Mouse (Mus musculus) forebrain, embryonic 13.5 days (tissue): Measurements from ENCODE around the gene Hcn3. TPM values are rescaled to one million over a fixed set of nuclear protein-coding genes. Genes with fewer than 3 reads are reported as not detected.
A peak's percentile ranks its signal among the peaks of the same experiment; 100 is the strongest.

Source experiments
- ATAC-seq: fragments of 200-750 bp; cut with Nextera tagmentation; 2 replicates; pipeline ENCODE4 v1.8.0; 2017
- H3K27ac ChIP-seq: fragments of 300-500 bp; sonication (generic); 2 replicates; pipeline ENCODE4 v1.5.1; 2015; ENCODE audit warnings: inconsistent platforms, mild to moderate bottlenecking, moderate library complexity
- H3K27me3 ChIP-seq: fragments of 300-500 bp; sonication (generic); 2 replicates; pipeline ENCODE4 v1.6.1; 2015; ENCODE audit warnings: mild to moderate bottlenecking, inconsistent platforms
- H3K36me3 ChIP-seq: fragments of 300-500 bp; sonication (generic); 2 replicates; pipeline ENCODE4 v1.6.1; 2015; ENCODE audit warnings: mild to moderate bottlenecking, inconsistent platforms; ENCODE audit not compliant: poor library complexity, severe bottlenecking
- H3K4me1 ChIP-seq: fragments of 300-500 bp; sonication (generic); 2 replicates; pipeline ENCODE4 v1.6.1; 2015; ENCODE audit warnings: inconsistent platforms
- H3K4me2 ChIP-seq: fragments of 300-500 bp; sonication (generic); 2 replicates; pipeline ENCODE4 v1.6.1; 2015; ENCODE audit warnings: inconsistent platforms, mild to moderate bottlenecking, moderate library complexity
- H3K4me3 ChIP-seq: fragments of 300-500 bp; sonication (generic); 2 replicates; pipeline ENCODE4 v1.5.1; 2015; ENCODE audit warnings: mild to moderate bottlenecking, inconsistent platforms
- H3K9ac ChIP-seq: fragments of 300-500 bp; sonication (generic); 2 replicates; pipeline ENCODE4 v1.6.1; 2015; ENCODE audit warnings: mild to moderate bottlenecking, inconsistent platforms
- H3K9me3 ChIP-seq: fragments of 300-500 bp; sonication (generic); replicated peaks from 2 replicates; pipeline ENCODE4 v1.6.1; 2016; ENCODE audit warnings: inconsistent platforms
- WGBS: fragments of 180-500 bp; shearing (Covaris S2); methylation state at CpG from one replicate; pipeline ENCODE4 v1.1.7; 2015; 5-methylcytosine and 5-hydroxymethylcytosine counted together
- polyA plus RNA-seq: library from polyadenylated mRNA; unstranded; fragments of >200 nt; fragmentation: Nextera tagmentation; extraction: Ambion mirVana; gene quantifications from 2 replicates; pipeline ENCODE4 v1.2.1, GENCODE M21; 2015

Hcn3 gene
- polyA plus RNA-seq, 1 experiment from 2014 or later, result 19.0 TPM

DNA sequence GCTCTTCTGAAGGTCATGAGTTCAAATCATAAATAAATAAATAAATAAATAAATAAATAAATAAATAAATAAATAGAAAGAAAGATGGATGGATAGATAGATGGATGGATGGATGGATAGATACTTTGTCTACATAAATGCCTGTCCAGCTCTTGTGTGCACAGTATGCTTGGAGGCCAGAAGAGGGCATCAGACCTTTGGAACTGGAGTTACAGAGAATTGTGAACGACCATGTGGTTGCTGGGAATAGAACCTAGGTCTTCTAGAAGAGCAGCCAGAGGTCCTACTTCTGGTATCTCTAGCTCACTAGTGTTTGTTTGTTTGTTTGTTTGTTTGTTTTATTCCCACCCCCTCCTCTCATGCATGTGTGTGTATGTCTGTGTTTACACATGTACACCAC, 33.4 kb upstream of the Hcn3 start:
- H3K27me3 ChIP-seq, result no peaks in the 10 kb centered on the region
- WGBS, result 44% methylated on average over 1 of the region's 1 CpGs
- H3K36me3 ChIP-seq, result peaks cover 6% of the 10 kb centered on the region; the same call in 1 of the 2 replicates
- no peak overlapping the region for H3K9ac ChIP-seq
- H3K9me3 ChIP-seq, result no peaks in the 10 kb centered on the region
- H3K4me2 ChIP-seq, result no peak overlapping the region
- peaks cover 11% of the 10 kb centered on the region for H3K4me1 ChIP-seq
- no peak overlapping the region for H3K27ac ChIP-seq
- no peak for ATAC-seq
- H3K4me3 ChIP-seq, result no peak overlapping the region

DNA sequence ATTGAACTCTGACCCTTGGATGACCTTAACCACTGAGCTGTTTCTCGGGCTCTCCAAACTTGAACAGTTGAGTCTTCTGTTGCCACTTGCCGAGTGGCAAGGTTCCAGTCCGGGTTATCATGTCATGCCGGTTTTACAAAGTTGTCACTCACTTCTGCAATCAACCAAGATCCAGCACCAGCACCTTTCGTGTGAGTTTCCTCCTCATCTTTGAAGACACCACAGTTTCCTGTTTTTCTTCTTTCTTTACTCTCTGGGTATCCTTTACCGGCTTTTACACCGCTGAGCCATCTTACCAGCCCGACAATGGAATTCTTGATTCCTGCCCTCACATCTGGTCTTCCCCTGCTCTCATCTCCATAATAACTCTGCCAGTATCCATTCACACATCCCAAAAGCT, 30.4 kb upstream of the Hcn3 start:
- no peak overlapping the region for H3K9ac ChIP-seq
- H3K9me3 ChIP-seq, result no peaks in the 10 kb centered on the region
- no peak for ATAC-seq
- no peak overlapping the region for H3K4me3 ChIP-seq
- H3K27me3 ChIP-seq, result no peaks in the 10 kb centered on the region
- WGBS, result 90% methylated on average over 8 of the region's 8 CpGs
- no peak overlapping the region for H3K4me2 ChIP-seq
- no peak overlapping the region for H3K27ac ChIP-seq
- H3K36me3 ChIP-seq, result peaks cover 15% of the 10 kb centered on the region; the same call in 1 of the 2 replicates
- peaks cover 12% of the 10 kb centered on the region; the same call in 1 of the 2 replicates for H3K4me1 ChIP-seq

DNA sequence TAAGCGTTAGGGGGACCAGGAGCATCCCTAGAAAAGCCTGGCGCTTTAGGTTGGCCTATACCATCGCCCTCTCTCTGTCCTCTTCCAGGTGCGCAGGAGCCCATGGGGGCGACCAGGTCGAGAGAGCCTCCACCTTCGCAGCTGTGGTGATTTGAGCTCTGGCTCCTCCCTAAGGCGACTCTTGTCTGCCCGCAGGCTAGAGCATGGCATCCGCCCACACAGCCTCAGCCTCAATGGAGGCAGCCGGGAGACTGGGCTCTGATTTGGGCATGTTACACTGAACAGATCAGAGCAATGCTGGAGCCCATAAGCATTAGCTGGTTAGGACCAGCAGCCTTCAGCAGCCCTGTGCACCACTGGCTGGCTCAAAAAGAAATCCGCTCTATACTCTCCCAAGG, 28.5 kb upstream of the Hcn3 start:
- H3K9me3 ChIP-seq, result no peaks in the 10 kb centered on the region
- H3K27ac ChIP-seq, result no peak overlapping the region
- peaks cover 24% of the 10 kb centered on the region for H3K4me1 ChIP-seq
- H3K4me3 ChIP-seq, result no peak overlapping the region
- WGBS, result 65% methylated on average over 12 of the region's 12 CpGs
- H3K27me3 ChIP-seq, result no peaks in the 10 kb centered on the region
- H3K9ac ChIP-seq, result peak overlapping the region; percentile 12; the same call in 1 of the 2 replicates
- ATAC-seq, result no peak
- H3K4me2 ChIP-seq, result no peak overlapping the region
- peaks cover 16% of the 10 kb centered on the region; the same call in 1 of the 2 replicates for H3K36me3 ChIP-seq

DNA sequence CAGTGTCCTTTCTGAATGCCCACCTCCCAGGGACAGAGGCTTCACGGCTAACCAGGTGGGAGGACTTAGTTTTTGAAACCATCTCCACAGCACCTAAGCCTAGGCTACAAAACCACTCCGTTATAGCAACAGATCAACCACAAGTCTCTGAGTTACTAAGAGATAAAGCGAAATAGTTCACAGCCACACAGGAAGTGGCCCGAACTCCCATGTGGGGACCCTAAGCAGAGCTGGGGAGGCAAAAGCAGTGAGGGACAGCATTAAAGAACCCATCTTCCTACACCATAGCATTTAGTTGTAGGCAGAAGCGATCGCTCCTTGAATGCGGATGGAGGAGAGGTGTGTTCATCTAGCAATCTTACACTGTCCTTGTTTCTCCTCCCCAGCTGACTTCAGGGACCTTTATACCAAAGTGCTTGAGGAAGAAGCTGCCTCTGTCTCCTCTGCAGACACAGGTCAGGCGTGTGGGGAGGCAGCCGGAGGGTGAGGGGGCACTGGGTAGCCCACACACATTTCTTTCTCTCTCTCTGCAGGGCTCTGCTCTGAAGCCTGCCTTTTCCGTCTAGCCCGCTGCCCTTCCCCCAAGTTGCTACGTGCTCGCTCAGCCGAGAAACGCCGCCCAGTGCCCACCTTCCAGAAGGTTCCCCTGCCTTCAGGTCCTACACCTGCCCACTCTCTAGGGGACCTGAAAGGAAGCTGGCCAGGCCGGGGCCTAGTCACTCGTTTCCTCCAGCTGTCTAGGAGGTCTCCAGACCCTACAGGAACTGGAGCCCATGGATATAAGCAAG, 27.9 kb upstream of the Hcn3 start:
- H3K27ac ChIP-seq, result no peak overlapping the region
- no peaks in the 10 kb centered on the region for H3K27me3 ChIP-seq
- 56% methylated on average over 18 of the region's 18 CpGs for WGBS
- peaks cover 16% of the 10 kb centered on the region; the same call in 1 of the 2 replicates for H3K36me3 ChIP-seq
- H3K4me2 ChIP-seq, result no peak overlapping the region
- H3K4me3 ChIP-seq, result no peak overlapping the region
- peaks cover 27% of the 10 kb centered on the region for H3K4me1 ChIP-seq
- no peak overlapping the region; the same call in 1 of the 2 replicates for H3K9ac ChIP-seq
- H3K9me3 ChIP-seq, result no peaks in the 10 kb centered on the region
- no peak for ATAC-seq

DNA sequence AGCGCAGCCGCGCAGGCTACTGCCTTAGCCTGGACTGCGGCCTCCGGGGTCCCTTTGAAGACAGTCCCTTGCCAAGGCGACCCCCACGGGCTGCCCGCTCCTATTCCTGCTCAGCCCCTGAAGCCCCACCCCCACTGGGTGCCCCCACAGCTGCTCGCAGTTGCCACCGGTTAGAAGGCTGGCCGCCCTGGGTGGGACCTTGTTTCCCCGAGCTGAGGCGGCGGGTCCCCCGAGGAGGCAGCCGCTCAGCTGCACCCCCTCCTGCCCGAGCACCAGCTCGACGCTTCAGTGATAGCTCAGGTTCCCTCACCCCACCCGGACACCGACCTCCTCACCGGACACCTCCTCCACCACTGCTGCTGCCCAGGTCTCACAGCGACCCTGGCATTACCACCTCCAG, 27.2 kb upstream of the Hcn3 start:
- Histone ChIP-seq H3K36me3 (peaks cover 20% of the 10 kb centered on the region), H3K9ac (peak overlapping the region; percentile 46; the same call in 1 of the 2 replicates), H3K27me3 (no peaks in the 10 kb centered on the region), H3K4me2 (no peak overlapping the region), H3K27ac (no peak overlapping the region), H3K4me3 (no peak overlapping the region), H3K9me3 (no peaks in the 10 kb centered on the region), H3K4me1 (peaks cover 33% of the 10 kb centered on the region)
- 21% methylated on average over 23 of the region's 23 CpGs for WGBS
- no peak for ATAC-seq

DNA sequence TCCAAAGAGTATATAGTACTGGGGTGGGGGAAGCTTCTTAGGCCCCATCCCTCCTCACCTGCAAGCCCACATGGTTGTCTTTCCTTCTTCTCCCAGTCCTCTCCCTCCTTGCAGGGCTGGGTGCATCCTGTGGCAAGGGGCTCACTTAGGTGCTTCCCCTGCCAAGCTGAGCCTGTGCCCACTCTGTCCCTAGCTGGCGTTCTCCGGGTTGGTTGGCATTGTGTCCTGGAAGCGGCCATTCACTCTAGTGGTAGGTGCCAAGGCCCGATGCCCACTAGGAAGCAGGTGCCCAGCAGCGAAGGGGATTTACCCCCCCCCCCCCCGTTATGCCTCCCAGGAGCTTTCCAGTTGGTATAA, 23.9 kb upstream of the Hcn3 start:
- no peaks in the 10 kb centered on the region for H3K27me3 ChIP-seq
- H3K4me1 ChIP-seq, result peaks cover 36% of the 10 kb centered on the region
- H3K9me3 ChIP-seq, result no peaks in the 10 kb centered on the region
- peak overlapping the region; percentile 96 for H3K4me2 ChIP-seq
- H3K4me3 ChIP-seq, result peak overlapping the region; percentile 59
- peak overlapping the region; percentile 86 for H3K9ac ChIP-seq
- WGBS, result 63% methylated on average over 6 of the region's 6 CpGs
- peaks cover 53% of the 10 kb centered on the region for H3K36me3 ChIP-seq
- no peak for ATAC-seq
- no peak overlapping the region for H3K27ac ChIP-seq

DNA sequence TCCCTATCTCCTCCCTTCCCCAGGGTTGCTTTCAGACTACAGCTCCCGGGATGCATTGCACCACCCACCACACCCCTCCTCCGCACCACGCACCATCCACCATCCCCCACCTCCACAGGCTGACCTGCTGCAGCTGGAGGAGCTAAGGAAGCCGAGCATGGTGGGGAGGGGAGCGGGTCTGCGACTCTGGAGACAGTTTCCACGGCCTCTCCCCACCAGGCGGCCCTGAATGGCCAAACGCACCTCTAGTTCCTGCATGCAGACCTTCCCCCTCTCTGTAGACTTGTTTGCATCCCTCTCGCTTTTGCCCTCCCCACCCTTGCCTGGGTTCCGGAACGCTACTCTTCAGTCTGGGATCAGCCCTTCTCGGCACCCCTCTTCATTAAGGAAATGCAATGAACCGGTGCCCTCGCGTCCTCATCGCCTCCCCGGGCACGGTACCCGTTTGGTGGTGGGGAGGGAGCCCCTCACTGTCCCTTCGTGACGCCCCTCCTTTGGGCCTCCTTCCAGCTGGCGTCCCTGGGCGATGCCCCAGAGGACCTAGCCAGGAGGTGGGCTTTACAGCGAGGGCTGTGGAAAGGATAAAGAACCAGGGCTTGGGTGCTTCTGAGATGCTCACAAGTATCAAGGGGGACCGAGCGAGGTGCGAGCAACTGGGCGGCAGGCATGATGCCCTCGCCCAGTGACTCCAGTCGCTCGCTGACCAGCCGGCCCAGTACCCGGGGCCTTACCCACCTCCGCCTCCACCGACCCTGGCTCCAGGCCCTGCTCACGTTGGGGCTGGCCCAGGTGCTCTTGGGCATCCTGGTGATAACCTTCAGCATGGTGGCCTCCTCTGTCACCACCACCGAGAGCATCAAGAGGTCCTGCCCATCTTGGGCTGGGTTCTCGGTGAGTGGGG, 23.3 kb upstream of the Hcn3 start, which contains the start of gene Fam189b:
Fam189b (plus strand) TSS at position 86 of the 901 bp plus-strand sequence.
- WGBS, result 4% methylated on average over 38 of the region's 39 CpGs
- ATAC-seq, result peak; percentile 96
- Histone ChIP-seq H3K4me3 (peak within 1 kb of the TSS; percentile 59), H3K9me3 (no peaks in the 10 kb centered on the region), H3K4me2 (peak within 1 kb of the TSS; percentile 96), H3K27me3 (no peaks in the 10 kb centered on the region), H3K36me3 (peaks cover 50% of the 10 kb centered on the region), H3K4me1 (peaks cover 43% of the 10 kb centered on the region), H3K27ac (peak within 1 kb of the TSS; percentile 86), H3K9ac (peak within 1 kb of the TSS; percentile 86)

DNA sequence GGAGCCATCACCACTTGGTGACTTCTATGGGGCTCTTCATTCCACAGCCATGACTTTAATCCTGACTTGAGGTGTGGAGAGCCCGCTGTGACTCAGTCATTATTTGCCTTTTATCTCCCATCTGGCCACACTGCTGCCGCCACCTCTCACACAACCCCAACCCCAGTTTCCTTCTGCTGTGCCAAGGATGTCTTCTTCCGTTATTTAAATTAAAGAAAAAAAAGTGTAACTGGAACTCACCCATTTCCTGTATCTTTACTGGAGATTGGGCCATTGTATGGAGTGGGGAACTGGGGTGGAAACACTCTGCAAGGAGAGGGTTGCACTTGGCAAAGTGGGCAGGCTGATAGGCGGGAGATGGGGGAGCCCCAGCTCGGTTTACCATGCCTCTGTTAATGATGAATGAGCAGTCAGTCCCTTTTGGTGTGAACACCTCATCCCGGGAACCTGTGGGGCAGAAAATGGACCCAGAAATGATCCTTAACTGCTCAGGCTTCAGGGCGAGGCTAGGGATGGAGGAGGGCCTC, 22.6 kb upstream of the Hcn3 start:
- H3K36me3 ChIP-seq, result peaks cover 44% of the 10 kb centered on the region
- 49% methylated on average over 7 of the region's 7 CpGs for WGBS
- peak overlapping the region; percentile 86; the same call in 1 of the 2 replicates for H3K27ac ChIP-seq
- H3K4me1 ChIP-seq, result peaks cover 49% of the 10 kb centered on the region
- H3K27me3 ChIP-seq, result no peaks in the 10 kb centered on the region
- ATAC-seq, result peak; percentile 37
- H3K9me3 ChIP-seq, result no peaks in the 10 kb centered on the region
- H3K9ac ChIP-seq, result no peak overlapping the region
- H3K4me2 ChIP-seq, result peak overlapping the region; percentile 96
- H3K4me3 ChIP-seq, result peak overlapping the region; percentile 59

DNA sequence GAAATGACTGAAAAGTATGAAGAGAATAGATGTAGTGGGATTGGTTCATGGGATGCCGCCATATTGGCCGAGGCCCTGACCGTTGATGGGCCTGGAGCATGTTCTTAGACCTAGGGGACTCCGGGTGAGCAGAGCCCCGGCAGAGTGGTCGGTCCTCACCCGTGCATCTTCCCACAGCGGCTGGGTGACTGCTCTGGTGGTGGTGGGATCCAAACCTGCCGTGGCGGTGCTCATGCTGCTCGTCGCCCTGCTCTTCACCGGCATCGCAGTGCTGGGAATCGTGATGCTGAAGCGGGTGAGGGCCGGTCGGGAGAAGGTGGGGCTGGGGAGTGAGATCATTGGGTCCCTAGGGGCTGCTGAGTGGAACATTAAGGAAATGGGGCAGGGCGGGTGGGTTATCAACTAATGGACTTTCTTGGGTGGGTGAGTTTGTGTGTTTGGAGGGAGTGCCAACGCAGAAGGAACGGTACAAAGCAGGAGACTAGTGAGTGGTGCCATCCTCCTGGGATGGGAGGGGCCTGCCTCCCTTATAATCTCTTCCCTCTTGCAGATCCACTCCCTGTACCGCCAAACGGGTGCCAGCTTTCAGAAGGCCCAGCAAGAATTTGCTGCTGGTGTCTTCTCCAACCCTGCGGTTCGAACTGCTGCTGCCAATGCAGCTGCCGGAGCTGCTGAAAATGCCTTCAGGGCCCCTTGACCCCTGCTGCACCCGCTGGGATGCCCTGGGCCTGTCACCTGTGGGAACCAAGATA, 21.9 kb upstream of the Hcn3 start:
- Histone ChIP-seq H3K27me3 (no peaks in the 10 kb centered on the region), H3K27ac (peak overlapping the region; percentile 86; the same call in 1 of the 2 replicates), H3K9me3 (no peaks in the 10 kb centered on the region), H3K9ac (no peak overlapping the region), H3K36me3 (peaks cover 44% of the 10 kb centered on the region), H3K4me1 (peaks cover 44% of the 10 kb centered on the region), H3K4me3 (no peak overlapping the region), H3K4me2 (no peak overlapping the region)
- no peak for ATAC-seq
- 94% methylated on average over 27 of the region's 27 CpGs for WGBS

DNA sequence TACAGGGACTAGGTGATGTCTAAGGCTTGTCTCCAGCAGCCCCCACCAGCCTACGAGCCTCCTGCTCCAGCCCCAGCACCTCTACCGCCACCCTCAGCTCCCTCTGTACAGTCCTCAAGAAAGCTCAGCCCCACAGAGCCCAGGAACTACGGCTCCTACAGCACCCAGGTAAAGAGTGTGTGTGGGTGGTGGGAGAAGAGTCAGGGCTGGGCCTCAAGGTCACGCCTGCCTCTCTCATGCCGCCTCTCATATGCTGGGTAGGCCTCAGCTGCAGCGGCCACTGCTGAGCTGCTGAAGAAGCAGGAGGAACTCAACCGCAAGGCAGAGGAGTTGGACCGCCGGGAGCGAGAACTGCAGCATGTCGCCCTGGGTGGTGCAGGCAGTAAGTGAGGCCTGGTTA, 19.1 kb upstream of the Hcn3 start:
- WGBS, result 95% methylated on average over 11 of the region's 11 CpGs
- H3K9me3 ChIP-seq, result no peaks in the 10 kb centered on the region
- peaks cover 65% of the 10 kb centered on the region for H3K36me3 ChIP-seq
- no peak overlapping the region for H3K9ac ChIP-seq
- no peak for ATAC-seq
- H3K4me1 ChIP-seq, result peaks cover 30% of the 10 kb centered on the region
- H3K27ac ChIP-seq, result no peak overlapping the region
- 0 out of 2 replicates have a peak overlapping the region, but pooled peaks have one; percentile 71 for H3K4me3 ChIP-seq
- peak overlapping the region; percentile 97; the same call in 1 of the 2 replicates for H3K4me2 ChIP-seq
- H3K27me3 ChIP-seq, result no peaks in the 10 kb centered on the region

DNA sequence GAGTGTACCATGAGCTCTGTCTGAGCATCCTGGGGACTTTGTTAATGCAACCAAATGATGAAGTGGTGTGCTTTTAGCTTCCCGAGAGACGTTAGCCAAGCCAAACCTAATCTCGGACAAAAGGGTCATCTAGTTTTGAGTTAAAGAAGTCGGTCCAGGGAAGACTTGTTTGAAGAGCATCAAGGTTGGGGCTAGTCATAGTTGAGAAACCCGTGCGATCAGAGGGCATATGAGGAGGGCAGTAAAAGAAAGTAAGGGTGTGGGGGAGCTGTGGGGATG, 18.1 kb upstream of the Hcn3 start:
- H3K4me2 ChIP-seq, result peak overlapping the region; percentile 97
- 9% methylated on average over 6 of the region's 6 CpGs for WGBS
- H3K36me3 ChIP-seq, result peaks cover 75% of the 10 kb centered on the region
- peaks cover 21% of the 10 kb centered on the region for H3K4me1 ChIP-seq
- no peak for ATAC-seq
- no peaks in the 10 kb centered on the region for H3K9me3 ChIP-seq
- H3K27ac ChIP-seq, result 0 out of 2 replicates have a peak overlapping the region, but pooled peaks have one; percentile 28
- H3K4me3 ChIP-seq, result peak overlapping the region; percentile 71
- no peaks in the 10 kb centered on the region for H3K27me3 ChIP-seq
- H3K9ac ChIP-seq, result peak overlapping the region; percentile 83
